Mouse (Mus musculus): ENCODE results near the gene Slc17a5.

Gene Slc17a5

DNA sequence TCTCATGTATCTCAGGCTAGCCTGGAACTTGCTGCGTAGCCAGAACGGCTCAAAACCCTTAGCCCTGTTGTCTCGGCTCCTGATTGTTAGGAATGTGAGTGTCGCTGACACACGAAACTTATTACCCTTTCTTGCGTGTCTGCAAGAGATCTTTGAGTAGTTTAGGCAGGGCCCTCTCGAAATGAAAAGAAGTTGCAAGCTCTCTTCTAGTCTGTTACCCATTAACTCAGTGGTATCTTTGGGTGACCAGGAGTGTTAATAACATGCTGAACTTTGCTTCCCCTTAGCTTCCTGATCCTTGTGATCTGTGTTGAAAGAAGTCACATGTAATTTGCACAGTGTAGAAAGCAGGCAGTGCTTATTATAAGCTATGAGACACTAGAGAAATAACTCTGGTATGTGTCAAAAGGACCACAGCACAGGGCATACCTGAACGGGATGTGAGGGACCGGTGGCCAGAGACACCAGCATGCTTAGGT, 55.5 kb downstream of the Slc17a5 start:
- TF ChIP-seq CTCF (conservative IDR thresholded peaks at IDR 0.05; ENCODE audit: low read length) = no peak
- no peak for TF ChIP-seq NANOG (IDR thresholded peaks at IDR 0.05; ENCODE audit: borderline replicate concordance, low read length)
- TF ChIP-seq POU5F1 (IDR thresholded peaks at IDR 0.05; ENCODE audit: borderline replicate concordance, low read length) = no peak
- Histone ChIP-seq H3K4me3 (replicated peaks; ENCODE audit: low read length) (no peak overlapping the region), H3K36me3 (ENCODE audit: insufficient read depth, low read length) (no peaks in the 10 kb centered on the region), H3K9me3 (ENCODE audit: low read length) (no peaks in the 10 kb centered on the region), H3K27me3 (ENCODE audit: insufficient read depth, low read length) (no peaks in the 10 kb centered on the region), H3K4me1 (replicated peaks; ENCODE audit: low read depth, low read length) (peaks cover 30% of the 10 kb centered on the region)

DNA sequence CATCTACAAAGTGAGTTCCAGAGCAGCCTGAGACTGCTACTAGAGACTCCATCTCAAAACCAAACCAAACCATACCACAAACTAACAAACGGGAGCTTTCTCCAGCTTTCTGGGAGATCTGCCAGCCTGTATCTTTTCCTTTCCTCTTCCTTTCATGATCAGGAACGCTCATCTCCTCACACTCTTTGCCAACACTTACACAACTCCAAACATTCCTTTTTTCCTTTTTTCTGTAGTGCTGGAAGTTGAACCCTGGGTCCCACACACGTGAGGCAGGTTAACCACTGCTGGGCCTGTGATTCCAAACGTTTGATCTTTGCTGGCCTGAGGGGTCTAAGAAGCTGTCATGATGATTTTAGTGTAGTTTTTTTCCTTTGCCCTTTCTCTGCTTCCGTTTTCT, 56.0 kb downstream of the Slc17a5 start:
- Histone ChIP-seq H3K9me3 (ENCODE audit: low read length) (no peaks in the 10 kb centered on the region), H3K36me3 (ENCODE audit: insufficient read depth, low read length) (no peaks in the 10 kb centered on the region), H3K4me1 (replicated peaks; ENCODE audit: low read depth, low read length) (peaks cover 29% of the 10 kb centered on the region), H3K27me3 (ENCODE audit: insufficient read depth, low read length) (no peaks in the 10 kb centered on the region), H3K4me3 (replicated peaks; ENCODE audit: low read length) (no peak overlapping the region)
- TF ChIP-seq POU5F1 (IDR thresholded peaks at IDR 0.05; ENCODE audit: borderline replicate concordance, low read length) (no peak), CTCF (conservative IDR thresholded peaks at IDR 0.05; ENCODE audit: low read length) (no peak), NANOG (IDR thresholded peaks at IDR 0.05; ENCODE audit: borderline replicate concordance, low read length) (no peak)

DNA sequence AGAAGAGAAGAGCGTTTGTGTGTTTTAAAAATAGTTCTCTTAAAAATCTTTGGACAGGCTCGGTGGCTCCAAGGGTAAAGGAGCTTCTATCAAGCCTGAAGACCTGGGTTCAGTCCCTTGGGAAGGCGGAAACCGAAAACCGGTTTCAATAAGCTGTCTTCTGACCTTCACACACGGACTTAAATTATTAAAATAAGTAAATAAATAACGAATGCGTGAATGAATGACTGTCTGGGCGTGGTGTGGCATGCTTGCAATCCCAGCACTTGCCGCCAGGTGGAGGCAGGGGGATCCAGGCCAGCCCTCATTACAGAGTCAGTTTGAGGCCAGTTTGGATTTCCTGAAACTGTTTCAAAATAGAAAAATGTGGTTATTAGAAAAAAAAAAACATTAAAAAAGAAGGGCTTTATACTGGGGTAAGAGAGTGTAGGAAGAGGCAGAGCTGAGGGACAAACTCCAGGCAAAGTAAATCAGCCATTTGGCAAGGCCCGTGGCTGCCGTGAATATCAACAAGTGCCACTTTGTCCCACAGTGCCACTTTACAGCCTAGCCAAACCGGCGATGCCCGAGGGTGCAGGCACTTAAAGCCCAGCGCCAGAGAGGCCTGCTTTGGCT, 60.0 kb downstream of the Slc17a5 start:
- Histone ChIP-seq H3K9me3 (ENCODE audit: low read length) (no peaks in the 10 kb centered on the region), H3K27me3 (ENCODE audit: insufficient read depth, low read length) (no peaks in the 10 kb centered on the region), H3K4me3 (replicated peaks; ENCODE audit: low read length) (peak overlapping the region; percentile 70), H3K4me1 (replicated peaks; ENCODE audit: low read depth, low read length) (peaks cover 32% of the 10 kb centered on the region), H3K36me3 (ENCODE audit: insufficient read depth, low read length) (peaks cover 19% of the 10 kb centered on the region)
- TF ChIP-seq POU5F1 (IDR thresholded peaks at IDR 0.05; ENCODE audit: borderline replicate concordance, low read length) (no peak), CTCF (conservative IDR thresholded peaks at IDR 0.05; ENCODE audit: low read length) (peak; percentile 99), NANOG (IDR thresholded peaks at IDR 0.05; ENCODE audit: borderline replicate concordance, low read length) (no peak)

DNA sequence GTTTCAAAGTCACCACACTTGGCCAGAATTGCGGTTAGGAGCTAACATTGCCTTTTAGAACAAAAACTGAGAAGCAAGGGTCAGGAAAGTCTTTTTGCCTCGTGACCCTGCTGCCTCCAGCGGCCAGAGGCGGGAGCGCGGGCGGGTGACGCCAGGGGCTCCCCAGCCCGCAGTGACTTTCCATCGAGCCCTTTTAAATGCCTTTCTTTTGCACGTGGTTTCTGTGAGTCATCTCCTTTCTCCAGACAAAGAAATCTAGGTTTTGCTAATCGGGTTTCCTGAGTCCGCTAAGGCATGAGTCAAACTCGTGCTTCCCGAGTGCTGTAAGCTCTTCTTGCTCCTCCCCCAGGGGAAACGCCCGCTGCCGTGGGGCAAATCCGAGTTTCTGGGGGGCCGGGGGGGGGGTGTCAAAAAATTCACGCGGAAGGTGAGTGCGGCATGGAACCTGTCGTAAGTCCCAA, 60.5 kb downstream of the Slc17a5 start:
- Histone ChIP-seq H3K4me1 (replicated peaks; ENCODE audit: low read depth, low read length) (peaks cover 37% of the 10 kb centered on the region), H3K36me3 (ENCODE audit: insufficient read depth, low read length) (peaks cover 25% of the 10 kb centered on the region), H3K4me3 (replicated peaks; ENCODE audit: low read length) (peak overlapping the region; percentile 70), H3K27me3 (ENCODE audit: insufficient read depth, low read length) (no peaks in the 10 kb centered on the region), H3K9me3 (ENCODE audit: low read length) (no peaks in the 10 kb centered on the region)
- TF ChIP-seq NANOG (IDR thresholded peaks at IDR 0.05; ENCODE audit: borderline replicate concordance, low read length) = no peak

DNA sequence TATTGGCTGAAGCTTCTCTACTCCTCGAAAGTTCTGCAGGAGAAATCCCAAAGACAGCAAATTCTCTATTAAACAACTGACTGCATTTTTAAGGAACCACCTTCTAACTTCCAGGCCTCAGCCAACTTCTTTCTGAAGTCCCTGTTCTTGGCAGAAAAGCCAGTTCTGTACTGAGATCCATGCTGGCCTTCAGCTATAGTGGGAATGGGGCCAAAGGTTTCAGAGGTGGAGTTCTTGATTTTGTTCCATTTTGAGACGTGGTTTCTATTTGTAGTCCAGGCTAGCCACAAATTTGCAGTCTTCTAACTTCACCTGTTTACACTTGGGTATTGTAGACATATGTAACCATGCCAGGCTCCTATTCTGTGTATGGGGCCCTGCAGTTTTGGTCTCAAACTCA, 61.6 kb downstream of the Slc17a5 start:
- H3K27me3 ChIP-seq (ENCODE audit: insufficient read depth, low read length) = no peaks in the 10 kb centered on the region

DNA sequence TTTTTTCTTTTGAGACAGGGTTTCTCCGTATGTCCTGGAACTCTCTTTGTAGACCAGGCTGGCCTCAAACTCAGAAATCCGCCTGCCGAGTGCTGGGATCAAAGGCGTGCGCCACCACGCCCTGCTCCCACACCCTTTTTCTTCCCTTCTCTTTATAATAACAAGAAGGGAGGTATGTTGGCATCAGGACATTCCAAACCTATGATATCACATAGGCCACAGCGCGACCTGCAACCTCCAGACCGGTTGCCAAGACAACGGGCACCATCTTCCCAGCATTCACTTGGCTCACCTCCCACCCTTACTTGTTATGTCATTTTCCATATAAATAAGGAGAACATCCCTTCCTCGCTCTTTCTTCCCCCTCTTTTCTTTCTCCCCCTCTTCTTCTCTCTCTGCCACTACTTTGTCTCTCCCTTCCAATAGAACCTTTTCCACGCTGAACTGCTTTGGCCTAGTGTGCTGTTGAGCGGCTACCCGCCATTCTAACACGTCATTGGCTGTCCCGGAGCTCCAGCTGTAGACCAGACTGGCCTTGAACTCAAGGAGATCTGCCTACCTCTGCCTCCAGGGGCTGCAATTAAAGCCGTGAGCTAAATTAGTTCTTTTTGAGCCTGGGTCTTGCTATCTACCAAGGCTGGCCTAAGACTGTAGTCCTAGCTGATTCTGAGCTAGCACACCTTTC, 62.2 kb downstream of the Slc17a5 start:
- Histone ChIP-seq H3K27me3 (ENCODE audit: insufficient read depth, low read length) (no peaks in the 10 kb centered on the region), H3K9me3 (ENCODE audit: low read length) (no peaks in the 10 kb centered on the region), H3K4me1 (replicated peaks; ENCODE audit: low read depth, low read length) (peaks cover 37% of the 10 kb centered on the region), H3K4me3 (replicated peaks; ENCODE audit: low read length) (no peak overlapping the region), H3K36me3 (ENCODE audit: insufficient read depth, low read length) (peaks cover 25% of the 10 kb centered on the region)
- TF ChIP-seq CTCF (conservative IDR thresholded peaks at IDR 0.05; ENCODE audit: low read length) = no peak
- no peak for TF ChIP-seq NANOG (IDR thresholded peaks at IDR 0.05; ENCODE audit: borderline replicate concordance, low read length)
- no peak for TF ChIP-seq POU5F1 (IDR thresholded peaks at IDR 0.05; ENCODE audit: borderline replicate concordance, low read length)

More for the DNA sequence above, 61.6 kb downstream of the Slc17a5 start:
- peak overlapping the region; percentile 70 for H3K4me3 ChIP-seq (replicated peaks; ENCODE audit: low read length)
- no peaks in the 10 kb centered on the region for H3K9me3 ChIP-seq (ENCODE audit: low read length)
- peaks cover 37% of the 10 kb centered on the region for H3K4me1 ChIP-seq (replicated peaks; ENCODE audit: low read depth, low read length)
- H3K36me3 ChIP-seq (ENCODE audit: insufficient read depth, low read length) = peaks cover 25% of the 10 kb centered on the region
- TF ChIP-seq NANOG (IDR thresholded peaks at IDR 0.05; ENCODE audit: borderline replicate concordance, low read length) = no peak

DNA sequence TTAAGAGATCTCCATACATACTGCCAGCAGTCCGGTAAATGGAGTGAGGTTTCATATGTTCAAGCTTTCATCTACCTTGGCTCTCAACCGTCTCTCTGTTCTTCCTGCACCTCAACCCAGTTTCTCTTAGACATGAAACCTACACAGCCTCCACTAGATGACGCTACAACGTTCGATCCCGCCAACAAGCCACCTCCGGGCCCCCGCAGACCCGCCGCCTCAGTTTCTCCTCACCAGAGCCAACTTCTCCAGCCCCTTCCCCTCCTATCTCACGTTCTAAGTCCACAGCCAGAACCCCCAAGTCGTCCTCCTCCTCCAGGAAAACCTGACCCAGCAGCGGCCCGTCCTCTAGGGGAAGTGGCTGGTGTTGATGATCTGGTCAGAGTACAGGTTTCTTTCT, 66.2 kb downstream of the Slc17a5 start:
- H3K27me3 ChIP-seq (ENCODE audit: insufficient read depth, low read length) = no peaks in the 10 kb centered on the region
- peak overlapping the region; percentile 96 for H3K4me3 ChIP-seq (replicated peaks; ENCODE audit: low read length)
- H3K4me1 ChIP-seq (replicated peaks; ENCODE audit: low read depth, low read length) = peaks cover 38% of the 10 kb centered on the region
- H3K9me3 ChIP-seq (ENCODE audit: low read length) = no peaks in the 10 kb centered on the region
- no peak for TF ChIP-seq NANOG (IDR thresholded peaks at IDR 0.05; ENCODE audit: borderline replicate concordance, low read length)
- TF ChIP-seq POU5F1 (IDR thresholded peaks at IDR 0.05; ENCODE audit: borderline replicate concordance, low read length) = no peak
- TF ChIP-seq CTCF (conservative IDR thresholded peaks at IDR 0.05; ENCODE audit: low read length) = peak; percentile 53
- peaks cover 23% of the 10 kb centered on the region for H3K36me3 ChIP-seq (ENCODE audit: insufficient read depth, low read length)

DNA sequence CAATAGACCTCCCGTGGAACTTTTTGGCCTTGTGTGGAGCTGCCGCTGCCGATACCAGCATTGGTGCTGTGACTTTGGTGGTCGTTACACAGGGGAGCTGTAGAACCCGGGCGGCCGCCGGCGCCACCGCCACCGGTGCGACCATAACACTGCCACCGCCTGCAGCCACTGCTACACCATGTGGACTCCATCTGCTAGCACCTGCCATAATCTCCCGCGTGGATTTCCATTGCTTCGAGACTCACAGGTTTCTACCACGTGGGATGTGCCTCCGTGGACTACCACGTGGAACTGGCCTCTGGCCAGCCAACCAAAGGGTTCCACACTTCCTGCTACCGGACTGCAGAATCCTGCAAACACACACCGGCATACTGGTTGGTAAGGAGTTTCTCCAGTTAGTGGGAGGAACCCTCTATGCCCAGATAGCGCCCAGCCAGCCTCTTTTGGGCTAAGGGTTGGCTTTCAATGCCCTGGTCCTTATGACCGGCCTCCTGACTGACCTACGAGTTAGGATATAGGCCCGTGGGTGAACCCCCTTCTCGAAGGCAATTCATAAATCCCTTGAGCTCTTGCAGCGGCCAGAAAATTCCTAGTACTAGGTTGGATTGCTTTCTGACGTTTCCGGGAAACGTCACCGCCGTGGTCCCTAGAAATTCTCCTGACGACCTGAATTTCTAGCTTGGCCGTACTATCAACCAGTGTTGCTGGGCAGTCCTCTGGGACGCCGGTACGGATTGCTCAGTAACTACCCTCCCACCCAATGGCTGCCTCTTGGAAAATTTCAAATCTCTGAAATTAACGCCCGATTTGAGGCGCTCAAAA, 66.8 kb downstream of the Slc17a5 start:
- Histone ChIP-seq H3K27me3 (ENCODE audit: insufficient read depth, low read length) (no peaks in the 10 kb centered on the region), H3K36me3 (ENCODE audit: insufficient read depth, low read length) (peaks cover 17% of the 10 kb centered on the region), H3K4me3 (replicated peaks; ENCODE audit: low read length) (peak overlapping the region; percentile 96), H3K4me1 (replicated peaks; ENCODE audit: low read depth, low read length) (peaks cover 31% of the 10 kb centered on the region), H3K9me3 (ENCODE audit: low read length) (no peaks in the 10 kb centered on the region)
- TF ChIP-seq POU5F1 (IDR thresholded peaks at IDR 0.05; ENCODE audit: borderline replicate concordance, low read length) (no peak), NANOG (IDR thresholded peaks at IDR 0.05; ENCODE audit: borderline replicate concordance, low read length) (no peak), CTCF (conservative IDR thresholded peaks at IDR 0.05; ENCODE audit: low read length) (no peak)

All from E14TG2a.4 (cell line).